Mouse (Mus musculus): ENCODE data around the gene Nptxr. TPM values are rescaled to one million over a fixed set of nuclear protein-coding genes. Genes with fewer than 3 reads are reported as not detected.

Nptxr gene
- polyA plus RNA-seq, 1 experiment from 2014 or later, result 24.7 TPM

- Histone ChIP-seq H3K4me2 (ENCODE audit: low read length) (no peak overlapping the region), H3K4me1 (replicated peaks; ENCODE audit: control insufficient read depth, insufficient read depth, low read length) (peaks cover 25% of the 10 kb centered on the region), H3K9me3 (ENCODE audit: control insufficient read depth, low read length) (no peaks in the 10 kb centered on the region), H3K27me3 (replicated peaks; ENCODE audit: control insufficient read depth, insufficient read depth, low read length) (no peaks in the 10 kb centered on the region), H3K27ac (ENCODE audit: low read length) (no peak overlapping the region), H3K36me3 (ENCODE audit: control insufficient read depth, insufficient read depth) (0 out of 2 replicates have a peak, but pooled peaks cover 2% of the 10 kb centered on the region), H3K9ac (replicated peaks; ENCODE audit: low read depth, low read length) (no peak overlapping the region), H3K4me3 (replicated peaks; ENCODE audit: low read length) (no peak overlapping the region)
- 94% methylated on average over 11 of the region's 11 CpGs for WGBS
- no peak for ATAC-seq
Measured at GRCm38 (mm10) chr15:79744001-79744400, 60.6 kb downstream of the Nptxr start.

- Histone ChIP-seq H3K9ac (replicated peaks; ENCODE audit: low read depth, low read length) (peak overlapping the region; percentile 81), H3K9me3 (ENCODE audit: control insufficient read depth, low read length) (no peaks in the 10 kb centered on the region), H3K27ac (ENCODE audit: low read length) (peak overlapping the region; percentile 24), H3K4me1 (replicated peaks; ENCODE audit: control insufficient read depth, insufficient read depth, low read length) (peaks cover 27% of the 10 kb centered on the region), H3K4me2 (ENCODE audit: low read length) (peak overlapping the region; percentile 76), H3K27me3 (replicated peaks; ENCODE audit: control insufficient read depth, insufficient read depth, low read length) (no peaks in the 10 kb centered on the region), H3K36me3 (ENCODE audit: control insufficient read depth, insufficient read depth) (peaks cover 6% of the 10 kb centered on the region), H3K4me3 (replicated peaks; ENCODE audit: low read length) (peak overlapping the region; percentile 71)
- ATAC-seq, result no peak; the same call in 1 of the 2 replicates
- under 1% methylated on average over 23 of the region's 23 CpGs for WGBS
Measured at GRCm38 (mm10) chr15:79742706-79743023, 61.9 kb downstream of the Nptxr start.

GRCm38 (mm10) chr15:79741921-79742705 is 62.5 kb downstream of the Nptxr start, which contains the start of gene Sun2:
Gene Sun2 (minus strand): TSS chr15:79742536.
- peak within 1 kb of the TSS; percentile 76 for H3K4me2 ChIP-seq (ENCODE audit: low read length)
- no peaks in the 10 kb centered on the region for H3K27me3 ChIP-seq (replicated peaks; ENCODE audit: control insufficient read depth, insufficient read depth, low read length)
- peaks cover 27% of the 10 kb centered on the region for H3K4me1 ChIP-seq (replicated peaks; ENCODE audit: control insufficient read depth, insufficient read depth, low read length)
- WGBS, result under 1% methylated on average over 91 of the region's 93 CpGs
- no peaks in the 10 kb centered on the region for H3K9me3 ChIP-seq (ENCODE audit: control insufficient read depth, low read length)
- H3K27ac ChIP-seq (ENCODE audit: low read length), result peak within 1 kb of the TSS; percentile 59
- peak within 1 kb of the TSS; percentile 71 for H3K4me3 ChIP-seq (replicated peaks; ENCODE audit: low read length)
- H3K36me3 ChIP-seq (ENCODE audit: control insufficient read depth, insufficient read depth), result peaks cover 11% of the 10 kb centered on the region
- peak; percentile 97 for ATAC-seq
- H3K9ac ChIP-seq (replicated peaks; ENCODE audit: low read depth, low read length), result peak within 1 kb of the TSS; percentile 81

GRCm38 (mm10) chr15:79741173-79741858 is 63.2 kb downstream of the Nptxr start:
- ATAC-seq, result no peak
- Histone ChIP-seq H3K36me3 (ENCODE audit: control insufficient read depth, insufficient read depth) (peaks cover 19% of the 10 kb centered on the region), H3K9me3 (ENCODE audit: control insufficient read depth, low read length) (no peaks in the 10 kb centered on the region), H3K9ac (replicated peaks; ENCODE audit: low read depth, low read length) (peak overlapping the region; percentile 81), H3K4me2 (ENCODE audit: low read length) (peak overlapping the region; percentile 76), H3K4me3 (replicated peaks; ENCODE audit: low read length) (peak overlapping the region; percentile 71), H3K27me3 (replicated peaks; ENCODE audit: control insufficient read depth, insufficient read depth, low read length) (no peaks in the 10 kb centered on the region), H3K4me1 (replicated peaks; ENCODE audit: control insufficient read depth, insufficient read depth, low read length) (peaks cover 27% of the 10 kb centered on the region), H3K27ac (ENCODE audit: low read length) (no peak overlapping the region)
- WGBS, result 26% methylated on average over 14 of the region's 14 CpGs

GRCm38 (mm10) chr15:79740739-79741138 is 63.8 kb downstream of the Nptxr start:
- H3K4me2 ChIP-seq (ENCODE audit: low read length), result peak overlapping the region; percentile 76
- ATAC-seq, result no peak
- peaks cover 19% of the 10 kb centered on the region for H3K36me3 ChIP-seq (ENCODE audit: control insufficient read depth, insufficient read depth)
- no peak overlapping the region for H3K9ac ChIP-seq (replicated peaks; ENCODE audit: low read depth, low read length)
- H3K4me3 ChIP-seq (replicated peaks; ENCODE audit: low read length), result peak overlapping the region; percentile 71
- no peaks in the 10 kb centered on the region for H3K27me3 ChIP-seq (replicated peaks; ENCODE audit: control insufficient read depth, insufficient read depth, low read length)
- no peaks in the 10 kb centered on the region for H3K9me3 ChIP-seq (ENCODE audit: control insufficient read depth, low read length)
- no peak overlapping the region for H3K27ac ChIP-seq (ENCODE audit: low read length)
- peaks cover 27% of the 10 kb centered on the region for H3K4me1 ChIP-seq (replicated peaks; ENCODE audit: control insufficient read depth, insufficient read depth, low read length)
- WGBS, result 87% methylated on average over 3 of the region's 3 CpGs

Other genes starting within 250 kb of the Nptxr start
- 0.84 and 0.94 TPM in 2 replicates for gene Dmc1, start 199.7 kb downstream of the Nptxr start, polyA plus RNA-seq (2015; fragmentation: Nextera tagmentation; extraction: Ambion mirVana)
- gene Fam227a, start 145.8 kb downstream of the Nptxr start, polyA plus RNA-seq (2015; fragmentation: Nextera tagmentation; extraction: Ambion mirVana), result 3.9 and 4.5 TPM in 2 replicates
- gene Cby1, start 145.6 kb downstream of the Nptxr start, polyA plus RNA-seq (2015; fragmentation: Nextera tagmentation; extraction: Ambion mirVana), result 116 and 117 TPM in 2 replicates
- 249 and 262 TPM in 2 replicates for gene Tomm22, start 133.9 kb downstream of the Nptxr start, polyA plus RNA-seq (2015; fragmentation: Nextera tagmentation; extraction: Ambion mirVana)
- 24.5 and 25.2 TPM in 2 replicates for gene Josd1, start 116.8 kb downstream of the Nptxr start, polyA plus RNA-seq (2015; fragmentation: Nextera tagmentation; extraction: Ambion mirVana)
- 55.7 and 56.5 TPM in 2 replicates for gene Gtpbp1, start 113.9 kb downstream of the Nptxr start, polyA plus RNA-seq (2015; fragmentation: Nextera tagmentation; extraction: Ambion mirVana)
- gene Sun2, start 62.2 kb downstream of the Nptxr start, polyA plus RNA-seq (2015; fragmentation: Nextera tagmentation; extraction: Ambion mirVana), result 8.9 and 9.9 TPM in 2 replicates
- 87.9 and 89.5 TPM in 2 replicates for gene Dnal4, start 26.9 kb downstream of the Nptxr start, polyA plus RNA-seq (2015; fragmentation: Nextera tagmentation; extraction: Ambion mirVana)
- 1.4 TPM in 1 of 2 replicates, not detected in the other for gene Npcd, start 29.5 kb upstream of the Nptxr start, polyA plus RNA-seq (2015; fragmentation: Nextera tagmentation; extraction: Ambion mirVana)
- 49.3 and 53.2 TPM in 2 replicates for gene Cbx6, start 29.9 kb upstream of the Nptxr start, polyA plus RNA-seq (2015; fragmentation: Nextera tagmentation; extraction: Ambion mirVana)
- 6.7 and 8.5 TPM in 2 replicates for gene Apobec3, start 86.9 kb upstream of the Nptxr start, polyA plus RNA-seq (2015; fragmentation: Nextera tagmentation; extraction: Ambion mirVana)
- 3.0 and 4.0 TPM in 2 replicates for gene Cbx7, start 166.4 kb upstream of the Nptxr start, polyA plus RNA-seq (2015; fragmentation: Nextera tagmentation; extraction: Ambion mirVana)
- 3.4 and 3.6 TPM in 2 replicates for gene Pdgfb, start 210.2 kb upstream of the Nptxr start, polyA plus RNA-seq (2015; fragmentation: Nextera tagmentation; extraction: Ambion mirVana)